Mouse (Mus musculus): ENCODE data around the gene Stk10. TPM values are rescaled to one million over a fixed set of nuclear protein-coding genes. Genes with fewer than 3 reads are reported as not detected.

Gene Stk10
- total RNA-seq, 2 experiments from 2014 or later = 9.0 to 11.5 TPM

- DNase-seq (ENCODE audit: low spot score in 2 of 2) = no peak
Measured at GRCm38 (mm10) chr11:32524122-32524920, 8.8 kb upstream of the Stk10 start.

- no peak for DNase-seq (ENCODE audit: low spot score in 2 of 2)
Measured at GRCm38 (mm10) chr11:32527006-32527405, 6.1 kb upstream of the Stk10 start.

- no peak for DNase-seq (ENCODE audit: low spot score in 2 of 2)
Measured at GRCm38 (mm10) chr11:32530151-32530550, 3.0 kb upstream of the Stk10 start.

GRCm38 (mm10) chr11:32531871-32532764, 987 bp upstream of the Stk10 start, which contains the start of gene Efcab9:
TSS of gene Efcab9 (minus strand) at chr11:32532081.
- no peak for DNase-seq (ENCODE audit: low spot score in 2 of 2)

- no peak for DNase-seq (ENCODE audit: low spot score in 2 of 2)
Measured at GRCm38 (mm10) chr11:32533482-32534261, 567 bp downstream of the Stk10 start.

GRCm38 (mm10) chr11:32534453-32535075, 1.5 kb downstream of the Stk10 start:
- DNase-seq (ENCODE audit: low spot score in 2 of 2) = no peak

GRCm38 (mm10) chr11:32535646-32536045, 2.5 kb downstream of the Stk10 start:
- no peak for DNase-seq (ENCODE audit: low spot score in 2 of 2)

GRCm38 (mm10) chr11:32536954-32537353, 3.8 kb downstream of the Stk10 start:
- DNase-seq (ENCODE audit: low spot score in 2 of 2) = no peak

GRCm38 (mm10) chr11:32538435-32538834, 5.3 kb downstream of the Stk10 start:
- DNase-seq (ENCODE audit: low spot score in 2 of 2) = no peak

GRCm38 (mm10) chr11:32538846-32539245, 5.7 kb downstream of the Stk10 start:
- no peak for DNase-seq (ENCODE audit: low spot score in 2 of 2)

GRCm38 (mm10) chr11:32539717-32540116, 6.6 kb downstream of the Stk10 start:
- DNase-seq (ENCODE audit: low spot score in 2 of 2) = no peak

GRCm38 (mm10) chr11:32540463-32540862, 7.4 kb downstream of the Stk10 start:
- DNase-seq (ENCODE audit: low spot score in 2 of 2) = no peak

- DNase-seq (ENCODE audit: low spot score in 2 of 2) = no peak
Measured at GRCm38 (mm10) chr11:32542181-32542580, 9.1 kb downstream of the Stk10 start.

GRCm38 (mm10) chr11:32542687-32543411, 9.7 kb downstream of the Stk10 start:
- DNase-seq (ENCODE audit: low spot score in 2 of 2) = no peak

GRCm38 (mm10) chr11:32544041-32544440, 10.9 kb downstream of the Stk10 start:
- DNase-seq (ENCODE audit: low spot score in 2 of 2) = no peak

GRCm38 (mm10) chr11:32544497-32544896, 11.4 kb downstream of the Stk10 start:
- DNase-seq (ENCODE audit: low spot score in 2 of 2) = no peak

GRCm38 (mm10) chr11:32545605-32546004, 12.5 kb downstream of the Stk10 start:
- no peak for DNase-seq (ENCODE audit: low spot score in 2 of 2)

- no peak for DNase-seq (ENCODE audit: low spot score in 2 of 2)
Measured at GRCm38 (mm10) chr11:32546483-32546882, 13.4 kb downstream of the Stk10 start.

- no peak for DNase-seq (ENCODE audit: low spot score in 2 of 2)
Measured at GRCm38 (mm10) chr11:32547391-32547947, 14.4 kb downstream of the Stk10 start.

GRCm38 (mm10) chr11:32548240-32548639, 15.1 kb downstream of the Stk10 start:
- DNase-seq (ENCODE audit: low spot score in 2 of 2) = no peak
